In genomic region chr5:123863934-123864333, GRCm38 (mm10) we compare ENCODE assay signal across 30 mouse cellular contexts. TPM values are rescaled to one million over a fixed set of nuclear protein-coding genes. Genes with fewer than 3 reads are reported as not detected.
DNase-seq lines count a peak whose midpoint lies in the region; ATAC-seq and TF ChIP-seq lines count a peak whose summit lies in the region.
"Had no signal": no experiment of that assay in that cellular context is flagged by ENCODE, and none has a peak within 500 bp of the region (broad histone marks: within the 10 kb centered on the region; RNA-seq: fewer than 3 reads in every experiment).

No protein-coding gene starts in this region.

- dilution Hi-C loops in CH12.LX (cut with MboI; ENCODE audit: extremely low pct_ligation_motif_present, extremely low pct_unique_long_range_greater_than_20kb, low sequenced_read_pairs): no loop called here

- no peaks in the 10 kb centered on the region for H3K36me3 ChIP-seq in limb, embryonic 15.5 days
- no peaks in the 10 kb centered on the region for H3K36me3 ChIP-seq in limb, embryonic 10.5 days
- no peaks in the 10 kb centered on the region for H3K36me3 ChIP-seq in CH12.LX (replicated peaks in 1 of 2; ENCODE audit: control insufficient read depth in 1 of 2, insufficient read depth in 1 of 2, low read length in 1 of 2)
- H3K36me3 ChIP-seq in macrophage (ENCODE audit: inconsistent target): no peaks in the 10 kb centered on the region
- H3K36me3 ChIP-seq: forebrain, embryonic 10.5 days; G1E; heart, embryonic 13.5 days had no signal

- DNase-seq in gastrocnemius, adult 2 months: no peak
- no peak for DNase-seq in gastrocnemius, postnatal 10 days
- DNase-seq in limb, embryonic 10.5 days (ENCODE audit: low spot score): no peak
- DNase-seq in CH12.LX (ENCODE audit: extremely low read depth) (no peak), liver (no peak)
- DNase-seq in urinary bladder, postnatal 14 days (ENCODE audit: low spot score): no peak
- DNase-seq: adrenal gland, postnatal 10 days; adrenal gland, postnatal 36 days; cerebellum, adult 11-12 months; cerebellum, adult 8-10 months; cerebellum, postnatal 10 days; cerebellum, postnatal 36 days; gastrocnemius, postnatal 25 days; heart, adult 18-20 months; heart, postnatal 14 days; heart, postnatal 4 days had no signal

- H3K4me3 ChIP-seq in gastrocnemius, adult 2 months: peak overlapping the region; percentile 66; the same call in 1 of the 2 replicates
- H3K4me3 ChIP-seq in limb, embryonic 15.5 days: no peak overlapping the region
- H3K4me3 ChIP-seq in limb, embryonic 10.5 days: no peak overlapping the region
- H3K4me3 ChIP-seq in CH12.LX (replicated peaks in 1 of 3; ENCODE audit: low read depth in 2 of 3, low read length in 2 of 3, poor library complexity in 1 of 3) (no peak overlapping the region), macrophage (ENCODE audit: inconsistent target) (no peak overlapping the region)
- H3K4me3 ChIP-seq: forebrain, embryonic 10.5 days; forebrain, embryonic 13.5 days; heart, embryonic 13.5 days had no signal

- H3K27ac ChIP-seq in gastrocnemius, adult 2 months: no peak overlapping the region
- peak overlapping the region; percentile 22; the same call in 1 of the 2 replicates for H3K27ac ChIP-seq in limb, embryonic 15.5 days
- H3K27ac ChIP-seq in limb, embryonic 10.5 days: no peak overlapping the region
- H3K27ac ChIP-seq in CH12.LX (ENCODE audit: insufficient read depth, low read depth) (no peak overlapping the region), macrophage (peak overlapping the region; percentile 73)
- H3K27ac ChIP-seq: forebrain, embryonic 10.5 days; forebrain, embryonic 13.5 days; heart, embryonic 13.5 days; hindbrain, embryonic 14.5 days; hindbrain, postnatal 0 days had no signal

- no peaks in the 10 kb centered on the region for H3K79me2 ChIP-seq in CH12.LX (replicated peaks; ENCODE audit: control insufficient read depth, extremely low read depth, insufficient read depth, poor library complexity, severe bottlenecking)
- no peaks in the 10 kb centered on the region for H3K79me2 ChIP-seq in macrophage (ENCODE audit: inconsistent target)

- TF ChIP-seq EP300 in CH12.LX (IDR thresholded peaks at IDR 0.05; ENCODE audit: low read length): peak; percentile 69

- H3K4me1 ChIP-seq in limb, embryonic 15.5 days: peaks cover 7% of the 10 kb centered on the region; the same call in 1 of the 2 replicates
- H3K4me1 ChIP-seq in limb, embryonic 10.5 days: peaks cover 7% of the 10 kb centered on the region
- H3K4me1 ChIP-seq in CH12.LX (ENCODE audit: control insufficient read depth in 1 of 2, insufficient read depth in 2 of 2): peaks cover 14 to 23% of the 10 kb centered on the region in 2 experiments
- H3K4me1 ChIP-seq: forebrain, embryonic 13.5 days; heart, embryonic 13.5 days had no signal

- no peak for TF ChIP-seq CTCF in gastrocnemius, adult 2 months (IDR thresholded peaks at IDR 0.05)
- no peak for TF ChIP-seq CTCF in CH12.LX (conservative IDR thresholded peaks at IDR 0.05 in 1 of 2, IDR thresholded peaks at IDR 0.05 in 1 of 2; ENCODE audit: low read depth in 2 of 2, low read length in 2 of 2)

- no peak for TF ChIP-seq RAD21 in CH12.LX (IDR thresholded peaks at IDR 0.05; ENCODE audit: low read depth, low read length)

- ATAC-seq in limb, embryonic 15.5 days (ENCODE audit: insufficient number of reproducible peaks, low FRiP score, low TSS enrichment, low read depth): no peak
- ATAC-seq: forebrain, embryonic 13.5 days; forebrain, embryonic 16.5 days; hindbrain, postnatal 0 days; Patski had no signal

- H3K9ac ChIP-seq in limb, embryonic 15.5 days: no peak overlapping the region
- no peak overlapping the region for H3K9ac ChIP-seq in CH12.LX (ENCODE audit: insufficient read depth, low read depth)
- H3K9ac ChIP-seq: forebrain, embryonic 13.5 days; heart, embryonic 13.5 days; hindbrain, embryonic 14.5 days had no signal

- in situ Hi-C loops in CH12.LX (cut with MboI; ENCODE audit: low pct_ligation_motif_present, low pct_unique_long_range_greater_than_20kb, low sequenced_read_pairs): loop anchor here (5.0 kb wide), 1 partner anchor 48 kb away; no protein-coding TSS in a partner anchor

- H3K27me3 ChIP-seq in limb, embryonic 15.5 days: no peaks in the 10 kb centered on the region
- no peaks in the 10 kb centered on the region for H3K27me3 ChIP-seq in limb, embryonic 10.5 days (ENCODE audit: low read depth, poor library complexity, severe bottlenecking)
- no peaks in the 10 kb centered on the region for H3K27me3 ChIP-seq in CH12.LX (replicated peaks)
- H3K27me3 ChIP-seq: forebrain, embryonic 13.5 days; heart, embryonic 13.5 days; Patski had no signal

- H3K9me3 ChIP-seq in limb, embryonic 15.5 days: no peaks in the 10 kb centered on the region
- no peaks in the 10 kb centered on the region for H3K9me3 ChIP-seq in limb, embryonic 10.5 days (replicated peaks)
- H3K9me3 ChIP-seq in CH12.LX (replicated peaks; ENCODE audit: low read length): no peaks in the 10 kb centered on the region
- H3K9me3 ChIP-seq: forebrain, embryonic 10.5 days; forebrain, embryonic 13.5 days; G1E; heart, embryonic 13.5 days had no signal

- no peak overlapping the region for H3K4me2 ChIP-seq in limb, embryonic 15.5 days
- H3K4me2 ChIP-seq in CH12.LX (ENCODE audit: insufficient read depth, low read depth, poor library complexity, severe bottlenecking): peak overlapping the region; percentile 10; the same call in 1 of the 2 replicates
- H3K4me2 ChIP-seq: forebrain, embryonic 13.5 days; heart, embryonic 13.5 days; hindbrain, embryonic 14.5 days had no signal

- intact Hi-C loops in gastrocnemius, adult 2 months (cut with DNase I): no loop called here

- no peak for TF ChIP-seq POLR2A in CH12.LX (IDR thresholded peaks at IDR 0.05; ENCODE audit: low read depth, low read length)

- WGBS in limb, embryonic 15.5 days: 86% methylated on average over 14 of the region's 14 CpGs
- WGBS in limb, embryonic 10.5 days: 92% methylated on average over 14 of the region's 14 CpGs
- 87% methylated on average over 14 of the region's 14 CpGs for WGBS in macrophage (ENCODE audit: missing documents)

TF ChIP-seq in CH12.LX, 34 proteins besides CTCF, POLR2A, EP300 and RAD21:
- TF ChIP-seq IRF4 (IDR thresholded peaks at IDR 0.05; ENCODE audit: low read depth, low read length) (peak; percentile 60), RCOR1 (conservative IDR thresholded peaks at IDR 0.05; ENCODE audit: low read depth, low read length) (no peak)

RNA-seq across cellular contexts. Expression of gene Hcar2, which starts 1.4 kb away (rescaled TPM):
- not detected for total RNA-seq in gastrocnemius, adult 2 months (2021)
- under 1 TPM; 0.28 to 0.32 TPM for total RNA-seq in gastrocnemius, postnatal 10 days (2021)
- polyA plus RNA-seq in limb, embryonic 15.5 days (2015; fragmentation: Nextera tagmentation; extraction: Ambion mirVana): 9.0 and 9.4 TPM in 2 replicates
- not detected in 2 replicates for polyA plus RNA-seq in limb, embryonic 10.5 days (2016; fragmentation: Nextera tagmentation; extraction: Ambion mirVana)
- total RNA-seq in CH12.LX (2012; rRNA removed) (not detected in 2 replicates), CH12.LX (2014; rRNA removed) (not detected in 2 replicates)
- polyA plus RNA-seq in CH12.LX (2012; ENCODE audit: insufficient read length, low read depth) (not detected in 2 replicates), macrophage (2018) (0.54 to 2.0 TPM (median 0.57 TPM) in 3 replicates)
- total RNA-seq in macrophage (2018; cell fraction: chromatin; rRNA removed): 1 to 10 TPM in 15 of 26 experiments, under 1 TPM in 9, not detected in 2; 0.50 to 7.3 (median 1.9) TPM
- 10 to 100 TPM in 3 of 26 experiments, 1 to 10 TPM in 22, under 1 TPM in 1; 0.83 to 19.8 (median 3.0) TPM for total RNA-seq in macrophage (2018; cell fraction: cytosol; rRNA removed)
- total RNA-seq in macrophage (2018; cell fraction: nucleus; rRNA removed): 10 to 100 TPM in 10 of 26 experiments, 1 to 10 TPM in 16; 1.1 to 29.6 (median 7.7) TPM
- total RNA-seq: gastrocnemius, adult 18-20 months; heart, postnatal 4 days; hindbrain, postnatal 0 days had no signal
- polyA plus RNA-seq: embryonic facial prominence, embryonic 11.5 days; forebrain, embryonic 10.5 days; forebrain, embryonic 13.5 days; forebrain, embryonic 16.5 days; G1E; heart, embryonic 16.5 days; hindbrain, embryonic 11.5 days; hindbrain, embryonic 14.5 days; hindbrain, postnatal 0 days; Patski had no signal

RNA-seq across cellular contexts. Expression of gene Hcar1, which starts 15.9 kb away (rescaled TPM):
- under 1 TPM; 0.08 to 0.17 TPM for total RNA-seq in gastrocnemius, adult 2 months (2021)
- under 1 TPM; 0.54 to 0.84 TPM for total RNA-seq in gastrocnemius, postnatal 10 days (2021)
- polyA plus RNA-seq in limb, embryonic 15.5 days (2015; fragmentation: Nextera tagmentation; extraction: Ambion mirVana): 0.55 and 0.87 TPM in 2 replicates
- polyA plus RNA-seq in limb, embryonic 10.5 days (2016; fragmentation: Nextera tagmentation; extraction: Ambion mirVana): not detected in 2 replicates
- total RNA-seq in CH12.LX (2012; rRNA removed): not detected in 2 replicates
- total RNA-seq in CH12.LX (2014; rRNA removed): not detected in 2 replicates
- polyA plus RNA-seq in CH12.LX (2012; ENCODE audit: insufficient read length, low read depth): not detected in 2 replicates
- total RNA-seq in macrophage (2018; cell fraction: chromatin; rRNA removed): not detected
- not detected for total RNA-seq in macrophage (2018; cell fraction: cytosol; rRNA removed)
- total RNA-seq in macrophage (2018; cell fraction: nucleus; rRNA removed): not detected
- not detected in 3 replicates for polyA plus RNA-seq in macrophage (2018)
- polyA plus RNA-seq: forebrain, embryonic 10.5 days; G1E; Patski had no signal

RNA-seq across cellular contexts. Expression of gene Denr, which starts 43.0 kb away (rescaled TPM):
- 10 to 100 TPM; 40.1 to 49.3 TPM for total RNA-seq in gastrocnemius, adult 2 months (2021)
- 10 to 100 TPM; 60.9 to 61.0 TPM for total RNA-seq in gastrocnemius, postnatal 10 days (2021)
- 131 and 140 TPM in 2 replicates for polyA plus RNA-seq in limb, embryonic 15.5 days (2015; fragmentation: Nextera tagmentation; extraction: Ambion mirVana)
- polyA plus RNA-seq in limb, embryonic 10.5 days (2016; fragmentation: Nextera tagmentation; extraction: Ambion mirVana): 179 and 186 TPM in 2 replicates
- 80.9 and 90.4 TPM in 2 replicates for total RNA-seq in CH12.LX (2012; rRNA removed)
- total RNA-seq in CH12.LX (2014; rRNA removed): 127 and 128 TPM in 2 replicates
- 372 and 423 TPM in 2 replicates for polyA plus RNA-seq in CH12.LX (2012; ENCODE audit: insufficient read length, low read depth)
- total RNA-seq in macrophage (2018; cell fraction: chromatin; rRNA removed): 100 to 1,000 TPM in 7 of 26 experiments, 10 to 100 TPM in 19; 12.5 to 167 (median 57.8) TPM
- 100 to 1,000 TPM in 1 of 26 experiments, 10 to 100 TPM in 25; 30.9 to 117 (median 66.6) TPM for total RNA-seq in macrophage (2018; cell fraction: cytosol; rRNA removed)
- total RNA-seq in macrophage (2018; cell fraction: nucleus; rRNA removed): 100 to 1,000 TPM in 2 of 26 experiments, 10 to 100 TPM in 24; 13.0 to 120 (median 43.4) TPM
- 32.8 to 151 TPM (median 58.4 TPM) in 3 replicates for polyA plus RNA-seq in macrophage (2018)

Comparison
In these comparisons a context has a peak if more than half of its experiments do, and no peak if none do; other contexts are left out.
1. H3K27ac ChIP-seq: peak in limb, embryonic 15.5 days (single experiment) and macrophage (single experiment); none in gastrocnemius, adult 2 months (single experiment), limb, embryonic 10.5 days (single experiment) and CH12.LX (single experiment).